ENCODE assay signal across 10 mouse cellular contexts in the genomic region with DNA sequence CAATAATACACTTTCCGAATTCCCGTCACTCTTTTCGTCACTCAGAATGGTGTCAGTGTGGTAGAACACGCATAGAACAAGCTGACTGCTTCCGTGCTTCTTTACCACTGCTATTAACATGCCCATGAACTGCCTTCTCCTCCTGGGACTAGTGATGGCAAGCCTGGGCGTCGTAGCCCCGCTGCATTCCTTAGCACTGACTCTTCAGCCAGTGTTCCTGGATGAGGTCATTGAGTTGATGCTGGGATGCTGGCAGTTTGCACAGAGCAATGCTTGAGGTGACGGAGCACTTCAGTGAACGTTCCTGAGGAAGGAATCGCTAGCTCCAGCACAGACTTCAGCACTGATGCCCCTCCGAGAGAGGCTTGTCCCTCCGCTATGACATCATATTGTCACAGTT.
DNase-seq lines count a peak whose midpoint lies in the region; ATAC-seq and TF ChIP-seq lines count a peak whose summit lies in the region.
"Had no signal": no experiment of that assay in that cellular context is flagged by ENCODE, and none has a peak within 500 bp of the region (broad histone marks: within the 10 kb centered on the region; RNA-seq: fewer than 3 reads in every experiment).

No protein-coding gene starts in this region.

- no peak overlapping the region for H3K4me3 ChIP-seq in C2C12 (ENCODE audit: insufficient read depth, poor library complexity, severe bottlenecking)
- H3K4me3 ChIP-seq in lung, embryonic 16.5 days (ENCODE audit: low read length) = no peak overlapping the region
- H3K4me3 ChIP-seq: hindbrain, embryonic 15.5 days; midbrain, embryonic 10.5 days had no signal

- H3K27ac ChIP-seq in lung, embryonic 16.5 days (ENCODE audit: low read length) = no peak overlapping the region
- H3K27ac ChIP-seq: hindbrain, embryonic 15.5 days; midbrain, embryonic 10.5 days had no signal

- 47% methylated on average over 13 of the region's 13 CpGs for WGBS in lung, embryonic 16.5 days

- H3K79me3 ChIP-seq in C2C12 (ENCODE audit: low read depth) = no peaks in the 10 kb centered on the region

- ATAC-seq in lung, embryonic 16.5 days (ENCODE audit: low read depth) = peak; percentile 69; the same call in 1 of the 2 replicates
- ATAC-seq in granulocyte monocyte progenitor cell, adult 5-6 weeks (replicated peaks; ENCODE audit: poor library complexity, severe bottlenecking) = no peak

- peak; percentile 6 to 23 for DNase-seq in adrenal gland, postnatal 36 days
- no peak for DNase-seq in adrenal gland, postnatal 4 days (ENCODE audit: low spot score in 2 of 2)
- DNase-seq in fibroblast of lung, adult 2 months (ENCODE audit: low read depth) = peak; percentile 47
- DNase-seq in layer of hippocampus, adult 9-11 months = no peak
- DNase-seq in ovary, postnatal 36 days (ENCODE audit: low spot score) = no peak

- no peaks in the 10 kb centered on the region for H3K79me2 ChIP-seq in C2C12 (ENCODE audit: control insufficient read depth, insufficient read depth)

- peaks cover 4% of the 10 kb centered on the region; the same call in 1 of the 2 replicates for H3K4me1 ChIP-seq in lung, embryonic 16.5 days (replicated peaks; ENCODE audit: control insufficient read depth, insufficient read depth, low read length)
- H3K4me1 ChIP-seq: hindbrain, embryonic 15.5 days; midbrain, embryonic 10.5 days had no signal

- no peaks in the 10 kb centered on the region for H3K9me3 ChIP-seq in lung, embryonic 16.5 days (ENCODE audit: control insufficient read depth, low read length)
- H3K9me3 ChIP-seq: hindbrain, embryonic 15.5 days; midbrain, embryonic 10.5 days had no signal

- no peak overlapping the region for H3ac ChIP-seq in C2C12 (ENCODE audit: control insufficient read depth, insufficient read length, low read depth)

- H3K36me3 ChIP-seq in C2C12 (ENCODE audit: control insufficient read depth, insufficient read depth) = no peaks in the 10 kb centered on the region
- no peaks in the 10 kb centered on the region for H3K36me3 ChIP-seq in lung, embryonic 16.5 days (ENCODE audit: control insufficient read depth, insufficient read depth, low read length)
- H3K36me3 ChIP-seq: hindbrain, embryonic 15.5 days; midbrain, embryonic 10.5 days had no signal

- no peak overlapping the region for H3K4me2 ChIP-seq in lung, embryonic 16.5 days (ENCODE audit: low read depth, low read length)
- H3K4me2 ChIP-seq: hindbrain, embryonic 15.5 days had no signal

- no peak for TF ChIP-seq CTCF in C2C12 (IDR thresholded peaks at IDR 0.05; ENCODE audit: control insufficient read depth, insufficient read depth, insufficient read length)

- H3K9ac ChIP-seq in lung, embryonic 16.5 days (ENCODE audit: low read length) = no peak overlapping the region
- H3K9ac ChIP-seq: hindbrain, embryonic 15.5 days had no signal

- H3K27me3 ChIP-seq in C2C12 (ENCODE audit: control insufficient read depth, insufficient read depth, insufficient read length) = no peaks in the 10 kb centered on the region
- no peaks in the 10 kb centered on the region for H3K27me3 ChIP-seq in lung, embryonic 16.5 days (ENCODE audit: control insufficient read depth, insufficient read depth, low read depth, low read length)
- H3K27me3 ChIP-seq: hindbrain, embryonic 15.5 days had no signal

TF ChIP-seq in C2C12, 6 proteins besides CTCF, POLR2A, EP300 and RAD21:
- TF ChIP-seq FOSL1 (IDR thresholded peaks at IDR 0.05; ENCODE audit: insufficient read depth, low read length, poor library complexity, severe bottlenecking) (peak; percentile 38), MAX (IDR thresholded peaks at IDR 0.05) (no peak)

Comparison
In these comparisons a context has a peak if more than half of its experiments do, and no peak if none do; other contexts are left out.
1. DNase-seq: peak in adrenal gland, postnatal 36 days (2 of 2) and fibroblast of lung, adult 2 months (single experiment); none in adrenal gland, postnatal 4 days (0 of 2), layer of hippocampus, adult 9-11 months (single experiment) and ovary, postnatal 36 days (single experiment).